Mouse (Mus musculus) cortical plate, adult 2 months (tissue): ENCODE measurements around the gene Sumo3. TPM values are rescaled to one million over a fixed set of nuclear protein-coding genes. Genes with fewer than 3 reads are reported as not detected.

ENCODE experiments used
- H3K27ac ChIP-seq: fragments of 200-500 bp; 2 replicates; pipeline ENCODE4 v1.5.1; 2012; ENCODE audit warnings: low read length, control low read depth, inconsistent platforms; ENCODE audit not compliant: insufficient read depth
- H3K4me1 ChIP-seq: fragments of 200-500 bp; 2 replicates; pipeline ENCODE4 v1.6.1; 2011; ENCODE audit warnings: low read length; ENCODE audit not compliant: control insufficient read depth, insufficient read depth
- H3K4me3 ChIP-seq: fragments of 200-500 bp; 2 replicates; pipeline ENCODE4 v1.5.1; 2011; ENCODE audit warnings: mild to moderate bottlenecking, low read length, control low read depth; ENCODE audit not compliant: insufficient read depth
- CTCF ChIP-seq: fragments of 200-500 bp; IDR thresholded peaks from 2 replicates; pipeline ENCODE4 v1.5.1; 2011; ENCODE audit warnings: mild to moderate bottlenecking, control low read depth, low read length; ENCODE audit not compliant: insufficient read depth; ENCODE audit errors: extremely low read depth
- POLR2A ChIP-seq: fragments of 200-500 bp; IDR thresholded peaks from 2 replicates; pipeline ENCODE4 v1.6.1; 2011; ENCODE audit warnings: mild to moderate bottlenecking, low read length, control low read depth; ENCODE audit not compliant: insufficient read depth; ENCODE audit errors: extremely low read depth
- polyA plus RNA-seq: library from polyadenylated mRNA; depleted of rRNA; stranded (reverse); fragments of >200 nt; gene quantifications from 2 replicates; pipeline ENCODE4 v1.2.3, GENCODE M21; 2012

Gene Sumo3
- polyA plus RNA-seq, 1 experiment: 270 TPM

DNA sequence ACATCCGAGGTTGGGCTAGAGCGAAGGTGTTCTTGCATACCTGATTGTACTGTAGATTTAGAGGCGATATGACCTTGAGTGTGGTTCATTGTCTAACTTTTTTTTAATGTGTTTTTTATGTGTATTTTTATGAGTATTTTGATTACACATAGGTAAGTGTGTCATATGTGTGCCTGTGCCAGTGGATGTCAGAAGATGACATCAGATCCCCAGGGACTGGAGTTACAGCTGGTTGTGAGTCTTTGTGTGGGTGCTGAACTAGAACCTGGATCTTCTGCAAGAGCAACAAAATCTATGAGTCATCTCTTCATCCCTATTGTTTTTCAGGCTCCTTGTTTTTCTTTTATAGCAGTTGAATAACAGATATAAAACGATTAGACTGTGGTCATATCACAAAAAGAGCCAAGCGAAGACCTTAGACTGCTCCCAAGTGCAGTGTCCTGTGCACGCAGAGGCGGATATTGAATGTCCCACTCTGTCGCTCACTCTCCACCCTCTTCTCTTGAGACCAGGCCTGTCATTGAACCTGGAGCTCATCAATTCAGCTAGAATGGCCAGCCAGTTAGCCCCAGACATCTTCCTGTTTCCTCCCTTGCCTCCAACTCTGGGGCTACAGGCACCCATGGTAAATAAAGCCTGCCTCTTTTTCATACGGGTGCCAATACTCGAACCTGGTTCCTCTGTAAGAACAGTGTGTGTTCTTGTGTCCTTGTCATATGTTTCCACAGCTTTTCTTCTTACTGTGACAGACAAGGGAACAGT is 17.9 kb downstream of the Sumo3 start:
- peaks cover 13% of the 10 kb centered on the region for H3K4me1 ChIP-seq
- no peak for TF ChIP-seq POLR2A
- no peak for TF ChIP-seq CTCF
- peak overlapping the region; percentile 84; the same call in 1 of the 2 replicates for H3K4me3 ChIP-seq
- peak overlapping the region; percentile 32 for H3K27ac ChIP-seq

DNA sequence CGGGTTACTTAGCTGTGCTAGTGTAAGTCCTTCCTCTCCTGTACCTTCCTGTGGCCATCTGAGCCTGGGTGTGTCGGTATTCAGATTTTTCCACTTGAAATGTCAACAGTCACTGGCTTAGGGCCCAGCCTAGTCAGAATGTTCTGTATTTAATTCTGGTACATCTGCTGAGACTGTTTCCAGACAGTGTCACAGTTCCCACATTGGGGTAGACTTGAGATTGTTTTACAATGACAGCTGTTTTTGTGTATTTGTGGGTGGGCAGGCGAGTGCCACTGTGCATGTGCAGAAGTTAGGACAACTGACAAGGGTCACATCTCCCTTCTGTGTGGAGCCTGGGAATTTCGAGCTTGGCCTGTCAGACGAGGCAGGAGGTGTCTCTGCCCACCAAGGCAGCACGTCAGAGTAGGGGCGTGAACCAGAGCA is 18.7 kb downstream of the Sumo3 start:
- H3K4me1 ChIP-seq: peaks cover 13% of the 10 kb centered on the region
- TF ChIP-seq POLR2A (no peak), CTCF (no peak)
- H3K27ac ChIP-seq: peak overlapping the region; percentile 16; the same call in 1 of the 2 replicates
- H3K4me3 ChIP-seq: 0 out of 2 replicates have a peak overlapping the region, but pooled peaks have one; percentile 3

DNA sequence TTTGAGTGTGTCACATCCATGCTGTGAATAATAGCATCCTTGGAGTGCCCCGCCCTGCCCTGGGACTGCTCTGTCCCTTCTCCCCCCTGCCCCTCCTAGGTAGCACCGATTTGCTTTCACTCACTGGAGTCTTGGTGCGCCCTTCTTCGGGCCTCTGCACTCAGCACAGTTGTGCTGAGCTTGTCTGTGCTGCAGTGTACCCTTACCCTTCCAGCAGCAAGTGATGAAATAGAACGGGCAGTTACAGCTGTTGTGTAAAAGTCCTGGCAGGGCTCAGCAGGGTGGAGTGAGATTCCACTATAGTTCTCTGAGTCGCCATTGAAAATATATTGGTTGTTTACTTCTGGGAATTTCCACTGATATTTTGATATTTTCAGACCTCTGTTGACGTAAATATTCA is 20.1 kb downstream of the Sumo3 start:
- TF ChIP-seq POLR2A: no peak
- TF ChIP-seq CTCF: no peak
- Histone ChIP-seq H3K4me1 (peaks cover 13% of the 10 kb centered on the region), H3K4me3 (no peak overlapping the region)

DNA sequence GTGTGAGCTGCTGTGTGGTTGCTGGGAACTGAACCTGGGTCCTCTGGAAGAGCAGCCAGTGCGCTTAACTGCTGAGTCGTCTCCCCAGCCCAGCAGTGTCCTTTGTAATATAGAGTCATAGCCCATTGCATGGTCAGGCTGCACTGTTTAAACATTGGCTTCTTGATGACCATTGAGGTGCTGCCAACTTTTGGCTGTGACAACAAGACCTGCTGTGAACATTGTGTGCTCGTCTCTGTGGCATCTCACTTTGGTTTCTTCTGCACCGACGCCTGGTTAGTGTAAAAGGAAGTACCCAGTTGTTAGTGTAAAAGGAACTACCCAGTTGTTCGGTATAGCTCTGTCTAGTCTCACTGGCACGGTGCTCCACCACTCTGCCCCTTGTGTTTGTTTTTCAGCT is 20.7 kb downstream of the Sumo3 start:
- Histone ChIP-seq H3K27ac (no peak overlapping the region), H3K4me3 (no peak overlapping the region), H3K4me1 (peaks cover 13% of the 10 kb centered on the region)
- TF ChIP-seq POLR2A (no peak), CTCF (no peak)

More for the DNA sequence above, 20.1 kb downstream of the Sumo3 start:
- H3K27ac ChIP-seq: no peak overlapping the region

DNA sequence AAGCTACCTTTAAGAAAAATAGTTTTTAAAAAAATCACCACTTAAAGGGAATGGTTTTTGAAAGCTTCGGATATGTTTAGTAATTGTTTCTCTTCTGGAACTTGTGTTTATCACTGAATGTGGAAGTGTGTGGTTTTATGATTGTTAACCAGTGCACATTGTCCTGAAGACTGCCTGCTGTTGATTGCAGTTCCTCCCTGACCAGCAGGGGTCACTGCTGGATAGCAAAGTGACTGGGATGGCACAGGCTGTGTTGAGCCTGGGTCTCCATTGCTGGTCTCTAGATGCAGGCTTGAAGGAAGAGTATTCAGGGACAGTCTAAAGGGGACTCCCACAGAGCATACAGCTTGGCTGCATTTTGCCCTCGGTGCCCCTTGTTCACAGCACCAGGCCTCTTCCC is 21.6 kb downstream of the Sumo3 start:
- no peak for TF ChIP-seq POLR2A
- TF ChIP-seq CTCF: peak; percentile 100
- H3K4me1 ChIP-seq: peaks cover 13% of the 10 kb centered on the region
- H3K27ac ChIP-seq: no peak overlapping the region
- no peak overlapping the region for H3K4me3 ChIP-seq

DNA sequence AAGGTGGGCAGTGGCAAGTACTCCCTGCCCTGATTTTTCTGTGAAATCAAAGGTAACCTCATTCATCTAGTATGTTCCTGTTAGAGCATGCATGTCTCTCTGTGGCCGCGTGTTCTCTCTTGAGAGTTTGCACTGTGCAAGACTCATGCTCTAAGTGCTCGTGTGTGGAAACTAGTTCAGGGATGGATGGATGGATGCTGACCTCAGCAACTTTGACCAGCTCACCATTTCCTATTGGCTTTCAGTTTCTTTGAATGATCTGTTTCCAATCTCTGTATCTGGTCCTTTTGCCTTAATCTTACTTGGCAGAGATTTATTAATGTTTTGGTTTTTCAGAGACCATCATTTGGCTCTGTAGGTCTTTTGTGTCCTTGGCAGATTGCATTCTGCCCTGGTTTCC is 23.3 kb downstream of the Sumo3 start:
- Histone ChIP-seq H3K4me3 (no peak overlapping the region), H3K27ac (no peak overlapping the region), H3K4me1 (peaks cover 9% of the 10 kb centered on the region)
- TF ChIP-seq CTCF (no peak), POLR2A (no peak)

DNA sequence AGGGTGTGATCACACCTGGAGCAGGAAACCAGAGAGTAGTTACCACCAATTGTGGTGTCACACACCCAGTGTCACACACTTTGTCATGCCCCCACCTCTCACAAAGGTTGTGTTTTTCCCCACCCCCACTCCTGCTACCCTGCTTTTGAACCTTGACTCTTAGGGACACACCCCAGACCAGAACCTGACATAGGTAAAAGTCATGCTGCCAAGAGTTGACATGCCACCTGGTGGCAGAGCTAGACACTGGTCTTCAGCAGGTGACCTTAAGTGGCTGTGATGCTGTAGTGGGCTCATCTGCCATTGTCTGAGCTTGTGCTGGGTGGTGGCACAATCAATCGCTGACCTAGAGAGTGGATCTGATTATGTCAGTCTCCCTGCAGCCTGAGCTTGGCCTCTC is 24.1 kb downstream of the Sumo3 start:
- H3K4me1 ChIP-seq: peaks cover 3% of the 10 kb centered on the region
- TF ChIP-seq CTCF (no peak), POLR2A (no peak)
- no peak overlapping the region for H3K27ac ChIP-seq
- no peak overlapping the region for H3K4me3 ChIP-seq

DNA sequence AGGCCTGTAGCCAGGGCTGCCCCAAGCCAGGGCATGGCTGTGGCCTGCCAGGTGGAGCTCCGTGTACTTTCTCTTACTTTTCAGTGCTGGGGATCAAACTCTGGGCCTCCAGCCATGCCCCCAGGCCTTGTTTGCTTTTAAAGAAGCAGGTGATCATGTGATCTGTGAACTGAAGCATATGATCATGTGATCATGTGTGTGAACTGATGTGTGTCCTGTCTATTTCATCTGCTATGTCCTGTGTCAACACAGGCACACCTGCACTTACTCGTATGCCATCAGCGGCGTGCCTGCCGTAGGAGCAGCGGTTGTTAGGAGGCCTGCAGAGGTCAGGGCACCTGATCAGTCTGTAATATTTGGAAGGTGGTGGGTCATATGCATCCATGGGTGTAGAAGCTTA is 28.1 kb downstream of the Sumo3 start:
- no peak overlapping the region for H3K4me3 ChIP-seq
- H3K27ac ChIP-seq: no peak overlapping the region
- peaks cover 10% of the 10 kb centered on the region; the same call in 1 of the 2 replicates for H3K4me1 ChIP-seq
- no peak for TF ChIP-seq CTCF
- no peak for TF ChIP-seq POLR2A

DNA sequence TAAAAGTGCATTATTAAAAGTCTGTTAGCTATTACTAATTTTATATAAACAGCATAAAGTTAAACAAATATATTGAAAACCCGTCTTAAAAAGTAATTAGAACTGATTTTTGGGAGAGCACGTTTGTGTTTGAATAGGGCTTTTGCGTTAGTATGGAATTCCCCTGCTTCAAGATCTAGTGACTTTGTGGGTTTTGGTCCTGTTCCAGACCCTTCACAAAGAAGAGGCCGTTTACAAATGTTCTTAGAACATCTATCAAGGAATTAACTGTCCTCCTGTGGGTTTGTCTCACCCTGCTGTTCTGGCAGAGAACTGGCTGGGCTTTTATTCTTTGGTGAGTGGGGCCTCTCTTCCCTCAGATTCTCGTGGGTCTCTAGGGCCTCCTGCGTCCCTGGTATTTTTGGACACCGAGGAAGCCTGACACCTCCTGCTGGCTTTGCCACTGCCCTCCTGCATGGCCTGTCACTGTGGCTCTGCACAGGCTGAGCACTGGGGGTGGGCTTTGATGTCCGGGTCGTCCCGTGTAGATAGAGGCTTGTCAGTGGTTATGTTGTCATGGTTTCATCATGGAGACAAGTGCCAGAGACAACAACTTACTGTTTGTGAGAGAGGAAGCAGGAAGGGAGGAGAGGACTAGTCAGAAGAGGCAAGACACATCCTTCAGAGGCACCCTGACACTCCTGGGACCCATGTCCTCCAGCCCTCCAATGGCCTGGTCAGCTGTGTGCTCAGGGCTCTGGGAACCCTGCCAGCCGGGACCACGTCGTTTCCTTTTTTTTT is 28.7 kb downstream of the Sumo3 start:
- H3K4me3 ChIP-seq: no peak overlapping the region
- H3K27ac ChIP-seq: no peak overlapping the region
- TF ChIP-seq CTCF: no peak

DNA sequence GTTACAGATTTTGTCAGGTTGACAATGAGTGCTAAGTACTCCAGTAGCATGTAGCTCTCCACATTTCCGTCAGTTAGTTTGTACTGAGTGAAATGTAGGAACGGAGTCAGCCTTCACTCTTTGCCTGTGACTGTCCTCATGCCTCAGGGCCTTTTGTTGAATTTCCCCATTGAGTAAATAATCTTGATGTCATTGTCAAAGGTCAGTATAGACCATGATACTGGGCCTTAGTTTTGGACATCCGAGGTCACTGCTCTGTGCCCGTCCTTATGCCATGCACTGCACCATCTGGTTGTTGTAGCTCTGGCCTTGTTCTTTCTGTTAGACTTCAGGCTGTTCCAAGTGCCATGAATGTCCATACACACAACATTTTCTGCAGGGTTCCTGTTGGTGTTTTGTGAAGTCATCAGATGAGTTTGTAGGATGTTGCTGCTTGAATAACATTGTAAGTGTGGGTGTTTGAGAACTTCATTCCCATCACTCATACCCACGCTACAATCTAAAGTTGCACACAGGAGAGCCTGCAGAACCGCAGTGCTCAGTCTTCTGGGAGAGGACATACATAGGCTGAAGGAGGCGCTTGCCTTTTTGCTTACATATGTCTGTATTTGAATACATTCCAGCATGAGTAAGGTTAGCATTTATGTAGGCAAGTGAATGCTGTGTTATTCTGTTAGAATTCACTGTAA is 30.5 kb downstream of the Sumo3 start:
- H3K4me3 ChIP-seq: no peak overlapping the region
- no peak for TF ChIP-seq POLR2A
- no peak for TF ChIP-seq CTCF
- no peak overlapping the region for H3K27ac ChIP-seq
- peaks cover 10% of the 10 kb centered on the region; the same call in 1 of the 2 replicates for H3K4me1 ChIP-seq

More for the DNA sequence above, 28.7 kb downstream of the Sumo3 start:
- peaks cover 10% of the 10 kb centered on the region; the same call in 1 of the 2 replicates for H3K4me1 ChIP-seq
